Mouse (Mus musculus): ENCODE measurements around the gene Dnajb14.
"Not testable (repeated sequence)": the region's sequence is repeated elsewhere in the genome, so short reads cannot be mapped to it uniquely, and the experiment has no call there.

DNA sequence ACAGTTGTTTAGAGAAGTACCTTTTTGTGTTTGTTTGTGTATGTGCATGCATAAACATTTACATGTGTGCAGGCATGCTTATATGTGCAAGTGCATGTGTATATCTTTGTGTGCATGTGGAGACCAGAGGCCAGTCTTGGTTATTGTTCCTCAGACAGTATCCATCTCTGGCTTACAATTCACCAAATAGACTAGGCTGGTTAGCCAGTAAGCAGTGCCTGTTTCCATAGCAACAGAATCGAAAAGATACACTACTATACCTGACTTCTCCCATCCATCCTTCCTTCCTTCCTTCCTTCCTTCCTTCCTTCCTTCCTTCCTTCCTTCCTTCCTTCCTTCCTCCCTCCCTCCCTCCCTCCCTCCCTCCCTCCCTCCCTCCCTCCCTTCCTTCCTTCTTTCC is 96.5 kb downstream of the Dnajb14 start:
- TF ChIP-seq GATA1 (IDR thresholded peaks at IDR 0.05; ENCODE audit: borderline replicate concordance, low read length); FLI1 (IDR thresholded peaks at IDR 0.05; ENCODE audit: low read length): not testable (repeated sequence)

All from megakaryocyte, embryonic 14.5 days (primary cell).